Mouse (Mus musculus) midbrain, embryonic 10.5 days (tissue): ENCODE results near the gene Tnpo2. TPM values are rescaled to one million over a fixed set of nuclear protein-coding genes. Genes with fewer than 3 reads are reported as not detected.

Experiments used
- DNase-seq: peaks from one replicate; pipeline ENCODE4 v3.0.0-alpha.2; 2017; ENCODE audit warnings: low spot score
- H3K27ac ChIP-seq: fragments of 300-500 bp; sonication (generic); replicated peaks from 2 replicates; pipeline ENCODE4 v1.5.1; 2016; ENCODE audit warnings: mild to moderate bottlenecking
- H3K27me3 ChIP-seq: fragments of 300-500 bp; sonication (generic); 2 replicates; pipeline ENCODE4 v1.6.1; 2016; ENCODE audit warnings: low read depth, mild to moderate bottlenecking; ENCODE audit not compliant: poor library complexity, severe bottlenecking
- H3K36me3 ChIP-seq: fragments of 300-500 bp; sonication (generic); 2 replicates; pipeline ENCODE4 v1.6.1; 2016; ENCODE audit warnings: mild to moderate bottlenecking, moderate library complexity
- H3K4me1 ChIP-seq: fragments of 300-500 bp; sonication (generic); 2 replicates; pipeline ENCODE4 v1.6.1; 2016
- H3K4me3 ChIP-seq: fragments of 300-500 bp; sonication (generic); 2 replicates; pipeline ENCODE4 v1.5.1; 2016; ENCODE audit warnings: mild to moderate bottlenecking, moderate library complexity
- H3K9me3 ChIP-seq: fragments of 300-500 bp; sonication (generic); replicated peaks from 2 replicates; pipeline ENCODE4 v1.6.1; 2016; ENCODE audit warnings: mild to moderate bottlenecking
- WGBS: fragments of 180-500 bp; shearing (Covaris S2); methylation state at CpG from one replicate; pipeline ENCODE4 v1.1.7; 2016; 5-methylcytosine and 5-hydroxymethylcytosine counted together
- polyA plus RNA-seq: library from polyadenylated mRNA; unstranded; fragments of >200 nt; fragmentation: Nextera tagmentation; extraction: Ambion mirVana; gene quantifications from 2 replicates; pipeline ENCODE4 v1.2.1, GENCODE M21; 2016

The Tnpo2 gene
- polyA plus RNA-seq, 1 experiment from 2014 or later: 28.6 TPM

DNA sequence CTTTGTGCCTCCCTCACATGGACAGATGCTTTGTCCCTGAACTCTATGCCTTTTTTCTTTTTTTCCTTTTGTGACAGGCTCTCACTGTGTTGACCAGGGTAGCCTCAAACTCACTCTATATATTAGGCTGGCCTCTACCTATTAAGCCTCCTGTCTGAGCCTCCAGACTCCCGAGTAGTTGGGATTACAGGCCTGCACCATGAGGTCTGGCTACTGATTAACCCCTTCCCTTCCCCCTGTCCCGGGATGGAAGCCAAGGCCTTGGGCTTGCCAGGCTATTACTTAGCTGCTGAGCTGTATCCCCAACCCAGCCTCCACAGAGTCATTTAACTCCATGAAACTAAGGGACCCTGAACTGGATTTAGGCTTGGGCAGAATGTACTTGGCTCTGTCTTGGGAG, 28.5 kb downstream of the Tnpo2 start:
- Histone ChIP-seq H3K36me3 (peaks cover 55% of the 10 kb centered on the region), H3K4me3 (no peak overlapping the region), H3K9me3 (no peaks in the 10 kb centered on the region), H3K4me1 (peaks cover 17% of the 10 kb centered on the region), H3K27me3 (no peaks in the 10 kb centered on the region), H3K27ac (no peak overlapping the region)
- no peak for DNase-seq
- WGBS: 51% methylated on average over 2 of the region's 2 CpGs

DNA sequence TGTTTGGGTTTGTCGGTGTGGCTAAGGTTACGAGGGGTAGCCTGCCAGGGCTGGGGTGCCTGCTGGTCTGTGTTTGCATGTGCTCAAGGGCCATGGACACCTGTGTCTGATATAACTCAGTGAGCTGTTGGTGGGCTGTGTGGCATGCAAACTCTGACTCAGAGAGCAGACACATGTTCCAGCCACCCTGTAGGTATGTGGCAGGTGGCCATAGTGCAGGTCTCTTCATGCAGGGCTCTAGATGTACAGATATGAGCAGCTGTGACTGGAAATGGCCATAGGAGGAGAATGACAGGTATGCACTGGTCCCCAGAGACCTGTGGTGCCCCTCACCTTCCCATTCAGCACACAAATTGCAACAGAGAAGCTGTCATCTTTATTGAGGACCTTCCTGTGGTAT, 30.4 kb downstream of the Tnpo2 start:
- Histone ChIP-seq H3K27me3 (no peaks in the 10 kb centered on the region), H3K27ac (no peak overlapping the region), H3K4me3 (no peak overlapping the region), H3K36me3 (peaks cover 52% of the 10 kb centered on the region), H3K9me3 (no peaks in the 10 kb centered on the region), H3K4me1 (peaks cover 12% of the 10 kb centered on the region)
- 93% methylated on average over 2 of the region's 2 CpGs for WGBS
- DNase-seq: no peak

DNA sequence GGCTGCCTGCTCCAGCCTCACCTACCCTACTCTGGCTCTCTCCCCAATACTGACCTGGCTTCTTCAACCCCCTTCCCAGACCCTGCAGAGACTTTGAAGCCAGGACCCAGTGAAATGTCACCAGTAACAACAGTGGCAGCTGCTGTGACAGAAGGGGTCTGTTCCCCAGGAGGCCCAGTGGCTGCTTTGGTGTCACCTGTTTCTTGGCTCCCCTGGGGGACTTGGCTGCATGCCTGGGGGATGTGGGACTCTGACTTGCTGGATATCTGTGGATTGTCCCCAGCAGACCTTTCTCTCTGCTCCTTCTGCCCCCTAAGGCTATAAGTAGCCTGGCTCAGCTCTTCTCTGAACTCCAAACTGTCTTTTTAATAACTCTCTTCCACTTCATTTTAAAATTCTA, 31.3 kb downstream of the Tnpo2 start, which contains the start of gene Gm5741:
Gene Gm5741 (minus strand): TSS at position 1 of the 400 bp plus-strand sequence.
- H3K4me3 ChIP-seq: no peak within 1 kb of the TSS
- H3K27me3 ChIP-seq: no peaks in the 10 kb centered on the region
- peaks cover 45% of the 10 kb centered on the region for H3K36me3 ChIP-seq
- DNase-seq: no peak
- H3K27ac ChIP-seq: no peak within 1 kb of the TSS
- peaks cover 20% of the 10 kb centered on the region for H3K4me1 ChIP-seq
- H3K9me3 ChIP-seq: no peaks in the 10 kb centered on the region

DNA sequence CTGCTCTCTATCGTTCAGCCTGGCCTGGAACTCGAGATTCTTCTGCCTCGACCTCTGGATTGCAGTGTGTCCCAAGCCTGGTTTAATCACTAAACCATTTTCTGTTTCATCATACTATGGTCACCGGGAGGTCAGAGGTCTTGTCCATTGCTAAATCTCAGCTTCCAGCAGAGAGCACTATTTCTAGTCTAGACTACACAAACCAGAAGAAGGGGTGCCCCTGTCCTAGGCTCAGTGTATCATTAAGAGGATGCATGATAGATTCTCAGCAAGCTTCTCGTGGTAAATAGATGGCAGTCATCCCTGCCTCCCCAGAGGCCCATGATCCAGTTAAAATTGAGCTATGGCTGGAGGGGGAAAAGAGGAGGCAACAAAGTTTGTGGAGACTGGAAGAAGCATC, 34.3 kb downstream of the Tnpo2 start:
- Histone ChIP-seq H3K27ac (peak overlapping the region; percentile 96), H3K4me3 (peak overlapping the region; percentile 95), H3K36me3 (peaks cover 54% of the 10 kb centered on the region), H3K9me3 (no peaks in the 10 kb centered on the region), H3K27me3 (no peaks in the 10 kb centered on the region), H3K4me1 (peaks cover 27% of the 10 kb centered on the region)
- 87% methylated on average over 5 of the region's 5 CpGs for WGBS
- DNase-seq: no peak

DNA sequence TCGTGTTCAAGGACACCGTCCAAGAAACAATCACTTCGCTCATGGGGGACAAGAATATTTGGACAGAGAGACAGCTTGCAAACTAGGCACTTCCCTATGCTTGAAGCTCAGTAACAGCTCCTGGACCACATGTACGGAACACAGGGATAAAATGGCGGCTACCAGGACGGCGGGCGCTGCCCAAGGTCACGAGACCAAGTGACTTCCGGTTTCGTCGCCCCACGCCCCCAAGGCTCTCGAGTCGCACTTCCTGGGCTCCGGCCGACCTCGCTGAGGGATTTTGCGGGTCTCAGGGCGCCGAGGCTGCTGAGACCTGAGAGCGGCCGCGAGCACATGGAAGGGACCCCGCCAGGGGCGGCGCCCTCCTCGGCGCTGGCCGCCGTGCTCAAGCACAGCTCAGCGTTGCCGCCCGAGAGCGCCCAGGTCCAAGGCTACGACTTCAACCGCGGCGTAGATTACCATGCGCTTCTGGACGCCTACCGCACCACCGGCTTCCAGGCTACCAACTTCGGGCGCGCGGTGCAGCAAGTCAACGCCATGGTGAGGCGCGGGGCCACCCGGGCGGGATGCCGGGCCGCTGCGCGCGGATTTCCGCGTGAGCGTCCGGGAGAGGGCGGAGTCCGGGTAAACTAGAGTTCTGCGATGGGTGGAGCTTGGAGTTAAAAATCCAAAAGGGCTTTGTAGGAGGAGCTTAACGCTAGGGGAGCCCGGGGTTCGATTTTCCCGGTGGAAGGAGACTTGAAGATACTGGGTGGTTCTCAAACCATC, 35.0 kb downstream of the Tnpo2 start, which contains the start of gene Dhps:
Gene Dhps (plus strand): TSS at position 244 of the 768 bp plus-strand sequence.
- under 1% methylated on average over 68 of the region's 68 CpGs for WGBS

DNA sequence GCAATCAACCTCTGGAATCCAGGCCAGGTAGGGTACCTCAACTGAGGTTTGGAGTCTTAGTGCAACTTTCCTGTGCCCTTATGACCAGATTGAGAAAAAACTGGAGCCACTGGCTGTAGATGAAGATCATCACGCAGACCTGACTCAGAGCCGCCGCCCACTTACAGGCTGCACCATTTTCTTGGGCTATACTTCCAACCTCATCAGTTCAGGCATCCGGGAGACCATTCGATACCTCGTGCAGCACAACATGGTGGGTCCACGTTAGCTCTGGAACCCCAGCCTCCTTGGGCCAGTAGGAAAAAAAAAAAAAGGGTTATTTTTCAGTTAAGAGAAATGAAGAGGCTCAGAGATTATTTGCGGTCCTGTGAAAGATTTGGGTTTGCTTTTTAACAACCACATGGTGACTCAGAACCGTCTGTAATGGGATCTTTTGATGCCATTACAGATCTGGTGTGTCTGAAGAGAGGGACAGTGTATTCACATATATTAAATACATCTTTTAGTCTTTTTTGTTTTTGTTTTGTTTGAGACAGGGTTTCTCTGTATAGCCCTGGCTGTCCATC, 35.7 kb downstream of the Tnpo2 start:
- H3K9me3 ChIP-seq: no peaks in the 10 kb centered on the region
- peaks cover 52% of the 10 kb centered on the region for H3K36me3 ChIP-seq
- peak overlapping the region; percentile 95 for H3K4me3 ChIP-seq
- WGBS: 45% methylated on average over 9 of the region's 9 CpGs
- DNase-seq: no peak
- H3K4me1 ChIP-seq: peaks cover 28% of the 10 kb centered on the region
- H3K27me3 ChIP-seq: no peaks in the 10 kb centered on the region
- peak overlapping the region; percentile 96 for H3K27ac ChIP-seq

More for the DNA sequence above, 35.0 kb downstream of the Tnpo2 start, which contains the start of gene Dhps:
- peaks cover 28% of the 10 kb centered on the region for H3K4me1 ChIP-seq
- H3K36me3 ChIP-seq: peaks cover 54% of the 10 kb centered on the region
- no peaks in the 10 kb centered on the region for H3K27me3 ChIP-seq
- peak within 1 kb of the TSS; percentile 96 for H3K27ac ChIP-seq
- H3K9me3 ChIP-seq: no peaks in the 10 kb centered on the region
- H3K4me3 ChIP-seq: peak within 1 kb of the TSS; percentile 95
- peak; percentile 92 for DNase-seq

DNA sequence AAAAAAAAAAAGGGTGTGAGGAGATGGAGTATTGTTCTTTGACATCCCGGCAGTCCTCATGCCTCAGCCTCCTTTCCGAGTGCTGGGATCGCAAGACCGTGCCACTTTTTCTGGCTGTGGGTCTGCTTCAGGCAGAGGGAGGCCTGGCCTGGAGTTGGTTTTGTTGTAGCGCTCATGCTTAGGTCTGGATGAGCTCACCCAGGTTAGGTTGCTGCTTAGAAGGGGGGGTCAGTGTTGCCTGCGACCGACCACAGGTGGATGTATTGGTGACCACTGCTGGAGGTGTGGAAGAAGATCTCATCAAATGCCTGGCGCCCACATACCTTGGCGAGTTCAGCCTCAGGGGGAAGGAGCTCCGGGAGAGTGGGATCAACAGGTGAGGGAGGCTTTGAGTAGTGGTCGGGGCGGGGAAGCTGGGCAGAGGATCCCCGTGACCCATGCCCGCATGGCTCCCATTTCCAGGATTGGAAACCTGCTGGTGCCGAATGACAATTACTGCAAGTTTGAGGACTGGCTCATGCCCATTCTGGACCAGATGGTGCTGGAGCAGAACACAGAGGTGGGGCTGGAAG, 36.4 kb downstream of the Tnpo2 start:
- no peak for DNase-seq
- H3K4me3 ChIP-seq: peak overlapping the region; percentile 95; the same call in 1 of the 2 replicates
- peaks cover 51% of the 10 kb centered on the region for H3K36me3 ChIP-seq

DNA sequence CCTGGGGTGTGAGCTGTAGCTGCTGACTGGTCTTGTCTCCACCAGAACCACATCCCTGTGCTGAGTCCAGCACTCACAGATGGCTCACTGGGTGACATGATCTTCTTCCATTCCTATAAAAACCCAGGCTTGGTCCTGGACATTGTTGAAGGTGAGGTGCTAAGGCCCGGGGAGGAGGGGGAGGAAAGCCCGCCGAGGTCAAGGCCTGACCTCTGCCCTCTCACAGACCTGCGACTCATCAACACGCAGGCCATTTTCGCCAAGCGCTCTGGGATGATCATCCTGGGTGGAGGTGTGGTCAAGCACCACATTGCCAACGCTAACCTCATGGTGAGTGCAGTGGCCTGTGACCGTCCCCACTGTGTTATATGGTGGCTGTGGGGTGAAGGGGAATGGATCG, 37.5 kb downstream of the Tnpo2 start:
- peaks cover 59% of the 10 kb centered on the region for H3K36me3 ChIP-seq
- peaks cover 30% of the 10 kb centered on the region for H3K4me1 ChIP-seq
- H3K27ac ChIP-seq: no peak overlapping the region
- WGBS: 90% methylated on average over 10 of the region's 10 CpGs
- no peak overlapping the region for H3K4me3 ChIP-seq
- no peak for DNase-seq
- no peaks in the 10 kb centered on the region for H3K9me3 ChIP-seq
- H3K27me3 ChIP-seq: no peaks in the 10 kb centered on the region

More for the DNA sequence above, 36.4 kb downstream of the Tnpo2 start:
- Histone ChIP-seq H3K27ac (no peak overlapping the region), H3K4me1 (peaks cover 28% of the 10 kb centered on the region), H3K9me3 (no peaks in the 10 kb centered on the region), H3K27me3 (no peaks in the 10 kb centered on the region)
- WGBS: 93% methylated on average over 15 of the region's 15 CpGs

DNA sequence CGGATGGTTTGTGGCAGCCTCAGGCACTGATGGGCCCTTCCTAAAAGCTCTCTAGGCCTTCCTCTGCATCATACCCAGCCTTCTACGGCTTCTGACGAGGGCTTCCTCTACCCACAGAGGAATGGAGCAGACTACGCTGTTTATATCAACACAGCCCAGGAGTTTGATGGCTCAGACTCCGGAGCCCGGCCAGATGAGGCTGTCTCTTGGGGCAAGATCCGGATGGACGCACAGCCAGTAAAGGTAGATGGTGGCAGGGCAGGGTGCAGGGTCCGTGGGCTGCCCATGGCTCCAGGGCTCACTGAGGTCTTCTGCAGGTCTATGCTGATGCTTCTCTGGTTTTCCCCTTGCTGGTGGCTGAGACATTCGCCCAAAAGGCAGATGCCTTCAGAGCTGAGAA, 37.9 kb downstream of the Tnpo2 start:
- H3K27me3 ChIP-seq: no peaks in the 10 kb centered on the region

DNA sequence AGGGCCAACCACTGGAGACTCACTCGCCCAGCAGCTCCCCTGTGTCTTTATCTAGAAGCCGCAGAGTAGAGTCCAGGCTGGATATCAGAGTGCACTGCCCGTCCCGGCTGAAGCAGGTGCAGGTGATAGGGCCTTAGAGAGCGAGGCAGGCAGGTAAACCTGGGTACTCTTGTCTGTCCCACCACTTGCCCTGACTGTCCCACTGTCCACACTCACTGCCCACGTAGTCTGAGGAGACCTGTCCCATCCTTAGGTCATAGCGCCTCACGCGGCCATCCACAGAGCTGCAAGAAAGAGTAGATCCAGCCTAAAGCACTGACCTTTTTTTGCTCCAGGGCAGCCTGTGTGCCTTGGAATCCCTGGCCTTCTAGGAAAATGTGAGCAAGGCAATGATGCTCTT, 39.3 kb downstream of the Tnpo2 start:
- peak; percentile 35 for DNase-seq
- 69% methylated on average over 9 of the region's 9 CpGs for WGBS
- H3K4me3 ChIP-seq: no peak overlapping the region
- no peaks in the 10 kb centered on the region for H3K27me3 ChIP-seq
- peaks cover 62% of the 10 kb centered on the region for H3K36me3 ChIP-seq
- no peaks in the 10 kb centered on the region for H3K9me3 ChIP-seq
- H3K27ac ChIP-seq: no peak overlapping the region
- peaks cover 37% of the 10 kb centered on the region for H3K4me1 ChIP-seq

More for the DNA sequence above, 37.9 kb downstream of the Tnpo2 start:
- no peaks in the 10 kb centered on the region for H3K9me3 ChIP-seq
- H3K27ac ChIP-seq: no peak overlapping the region
- no peak overlapping the region for H3K4me3 ChIP-seq
- peaks cover 62% of the 10 kb centered on the region for H3K36me3 ChIP-seq
- WGBS: 93% methylated on average over 10 of the region's 10 CpGs
- peaks cover 34% of the 10 kb centered on the region for H3K4me1 ChIP-seq
- DNase-seq: no peak

DNA sequence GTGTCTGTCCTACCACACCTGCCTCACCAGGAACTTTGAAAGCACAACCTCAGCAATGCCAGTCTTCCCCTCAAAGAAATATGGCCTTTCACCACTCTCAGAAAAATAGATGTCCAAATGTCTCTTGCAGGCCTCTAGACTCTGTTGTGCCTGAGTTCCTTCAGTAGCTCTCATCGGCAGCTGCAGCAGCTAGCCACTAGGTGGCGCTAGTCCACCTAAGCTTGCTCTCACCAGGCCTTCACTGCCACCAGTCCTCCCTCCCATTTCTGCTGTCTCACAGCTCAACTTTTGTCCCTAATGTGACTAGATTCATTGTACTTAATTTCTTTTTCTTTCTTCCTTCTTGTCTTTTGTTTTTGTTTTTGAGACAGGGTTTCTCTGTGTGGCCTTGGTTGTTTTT, 40.3 kb downstream of the Tnpo2 start:
- H3K9me3 ChIP-seq: no peaks in the 10 kb centered on the region
- WGBS: 2% methylated on average over 2 of the region's 2 CpGs
- no peak overlapping the region for H3K27ac ChIP-seq
- peaks cover 62% of the 10 kb centered on the region for H3K36me3 ChIP-seq
- peak overlapping the region; percentile 16; the same call in 1 of the 2 replicates for H3K4me3 ChIP-seq
- peak; percentile 85 for DNase-seq
- peaks cover 41% of the 10 kb centered on the region for H3K4me1 ChIP-seq
- no peaks in the 10 kb centered on the region for H3K27me3 ChIP-seq

DNA sequence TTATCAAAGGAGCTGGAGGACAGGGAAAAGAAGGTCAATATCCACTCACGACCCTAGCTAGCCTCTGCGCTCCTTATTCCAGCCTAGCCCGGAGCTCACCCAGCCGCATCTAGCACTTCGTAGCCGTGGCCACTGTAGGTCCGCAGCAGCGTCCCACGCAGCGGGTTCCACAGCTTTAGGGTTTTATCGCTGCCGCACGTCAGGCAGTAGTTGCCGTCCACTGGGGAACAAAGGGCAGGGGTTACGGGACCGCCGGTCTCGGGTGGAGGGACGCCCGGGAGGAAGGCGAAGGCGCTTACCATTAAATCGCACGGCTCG, 43.5 kb downstream of the Tnpo2 start:
- no peak for DNase-seq
- H3K4me3 ChIP-seq: peak overlapping the region; percentile 76
- under 1% methylated on average over 25 of the region's 25 CpGs for WGBS
- peaks cover 44% of the 10 kb centered on the region for H3K4me1 ChIP-seq
- H3K27ac ChIP-seq: peak overlapping the region; percentile 88
- H3K27me3 ChIP-seq: no peaks in the 10 kb centered on the region
- H3K36me3 ChIP-seq: peaks cover 41% of the 10 kb centered on the region
- no peaks in the 10 kb centered on the region for H3K9me3 ChIP-seq
